Mouse (Mus musculus) testis, postnatal 14 days (tissue): ENCODE measurements around the gene Polr2f.

Source experiments
- DNase-seq: peaks from one replicate; pipeline ENCODE4 v3.0.0; 2021; ENCODE audit warnings: low spot score

The Polr2f gene

DNA sequence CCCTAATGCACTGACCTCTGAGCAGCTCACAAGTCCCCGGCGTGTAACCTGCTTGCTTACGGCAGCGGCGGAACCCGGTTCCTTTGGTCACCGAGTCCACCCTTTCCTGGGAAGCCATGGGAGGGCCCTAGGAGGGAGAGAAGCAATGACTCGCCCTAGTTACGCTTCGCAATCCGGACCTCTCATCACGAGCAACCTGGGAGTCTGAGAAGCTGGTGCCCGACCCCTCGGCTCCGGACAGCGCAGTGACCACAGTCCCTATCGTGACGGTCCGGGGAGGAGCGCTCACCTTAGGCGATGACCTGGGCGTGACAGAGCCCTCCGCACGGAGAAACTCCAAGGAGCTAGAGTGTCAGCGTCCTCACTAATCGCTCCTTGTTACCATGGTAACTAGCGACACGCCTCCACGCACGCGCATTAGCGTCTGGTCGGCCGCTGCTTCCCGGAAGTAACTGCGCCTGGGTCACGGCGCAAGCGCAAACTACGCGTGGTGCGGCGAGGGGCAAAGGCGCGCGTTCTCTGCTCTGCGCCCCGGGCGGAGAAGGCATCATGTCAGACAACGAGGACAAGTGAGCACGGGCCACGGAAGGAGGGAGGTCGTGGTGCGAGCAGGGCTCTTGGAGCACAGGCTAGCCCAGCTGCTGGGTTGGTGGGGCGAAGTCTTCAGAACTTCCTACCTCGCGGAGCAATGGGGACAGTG lies at the start of gene Polr2f, which contains the start of gene 1700088E04Rik:
Polr2f (plus strand) TSS at position 144 of the 700 bp plus-strand sequence.
1700088E04Rik (minus strand) TSS at position 388 of the 700 bp plus-strand sequence.
- peak; percentile 93 for DNase-seq

- no peak for DNase-seq
These were observed 48.5 kb upstream of the Polr2f start for GRCm38 (mm10) chr15:79092284-79092683.

GRCm38 (mm10) chr15:79093083-79093839 lies 47.5 kb upstream of the Polr2f start:
- peak; percentile 44 for DNase-seq

DNA sequence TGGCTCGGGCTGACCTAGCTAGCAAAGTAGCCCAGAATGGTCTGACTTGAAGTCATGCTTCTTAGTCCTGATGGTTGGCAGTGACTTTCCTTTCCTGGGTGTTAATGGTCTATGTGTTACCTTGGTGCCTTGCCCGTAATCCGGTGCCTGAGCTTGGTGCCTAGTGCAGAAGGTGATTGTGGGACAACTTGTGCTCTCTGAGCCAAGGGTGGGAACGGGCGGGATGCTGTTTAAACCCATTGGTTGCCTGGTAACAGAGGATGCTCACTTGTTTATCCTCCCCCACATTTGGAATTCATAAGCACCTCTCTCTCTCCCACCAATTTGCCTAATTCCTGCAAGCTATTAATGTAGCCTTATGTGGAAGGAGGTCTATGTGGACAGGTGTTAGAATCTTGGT lies 45.3 kb upstream of the Polr2f start:
- DNase-seq, result no peak

DNA sequence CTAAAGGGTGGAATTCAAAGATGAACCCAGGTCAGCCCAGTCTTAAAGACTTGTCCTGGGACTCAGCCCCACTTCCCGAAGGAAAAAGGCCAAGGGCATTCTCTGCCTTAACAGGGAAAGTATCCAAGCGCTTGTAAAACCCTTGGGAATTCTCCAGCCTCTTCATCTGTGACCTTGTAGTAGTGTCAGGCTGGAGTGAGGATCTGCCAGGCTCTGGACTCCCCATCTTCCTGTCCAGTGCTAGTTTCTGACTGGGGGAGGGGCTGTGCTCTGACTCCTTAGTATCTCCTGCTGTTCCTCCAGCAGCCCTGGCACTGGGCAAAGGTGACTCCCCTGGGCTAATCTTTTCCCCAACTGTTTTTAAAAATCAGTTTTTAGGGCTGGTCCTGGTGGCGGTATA lies 44.3 kb upstream of the Polr2f start:
- DNase-seq, result peak; percentile 49

DNA sequence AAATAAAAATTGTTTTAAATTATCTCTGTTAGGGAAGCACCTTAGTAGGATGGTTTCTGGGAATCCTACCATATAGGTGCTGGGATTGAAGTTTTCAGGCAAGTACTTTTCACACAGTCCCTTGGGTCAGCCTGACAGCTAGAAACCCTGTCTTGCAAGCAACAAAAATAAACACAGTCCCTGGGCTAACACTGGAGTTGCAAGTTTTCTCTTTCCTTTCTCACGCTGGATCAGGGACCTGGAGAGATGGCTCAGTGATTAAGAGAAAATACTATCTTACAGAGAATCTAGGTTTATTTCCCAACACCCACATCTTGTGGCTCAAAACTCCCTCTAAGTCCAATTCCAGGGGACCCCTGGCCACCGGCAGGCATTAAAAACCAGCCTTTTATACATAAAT lies 43.7 kb upstream of the Polr2f start:
- DNase-seq, result no peak

DNA sequence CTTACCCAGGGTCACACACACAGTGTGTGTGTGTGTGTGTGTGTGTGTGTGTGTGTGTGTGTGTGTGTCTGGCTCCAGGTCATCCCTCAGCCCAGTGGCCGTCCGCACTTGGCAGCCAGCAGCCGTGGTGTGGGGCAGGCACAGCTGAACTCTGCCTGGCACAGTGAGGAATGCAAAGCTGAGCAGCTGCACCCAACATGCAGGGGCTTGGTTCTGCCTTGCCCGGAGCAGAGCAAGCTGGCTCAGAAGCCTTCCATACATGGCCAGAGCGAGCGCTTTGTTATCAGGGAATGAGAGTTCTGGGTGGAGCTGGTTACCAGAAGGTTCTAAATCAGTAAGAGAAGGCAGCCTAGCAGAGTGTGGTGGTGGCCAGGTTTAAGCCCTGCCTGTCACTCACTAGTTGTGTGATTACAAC lies 43.2 kb upstream of the Polr2f start:
- DNase-seq, result peak; percentile 45

GRCm38 (mm10) chr15:79098220-79098619 lies 42.6 kb upstream of the Polr2f start:
- DNase-seq, result no peak

- no peak for DNase-seq
These were observed 41.9 kb upstream of the Polr2f start for GRCm38 (mm10) chr15:79098868-79099267.

DNA sequence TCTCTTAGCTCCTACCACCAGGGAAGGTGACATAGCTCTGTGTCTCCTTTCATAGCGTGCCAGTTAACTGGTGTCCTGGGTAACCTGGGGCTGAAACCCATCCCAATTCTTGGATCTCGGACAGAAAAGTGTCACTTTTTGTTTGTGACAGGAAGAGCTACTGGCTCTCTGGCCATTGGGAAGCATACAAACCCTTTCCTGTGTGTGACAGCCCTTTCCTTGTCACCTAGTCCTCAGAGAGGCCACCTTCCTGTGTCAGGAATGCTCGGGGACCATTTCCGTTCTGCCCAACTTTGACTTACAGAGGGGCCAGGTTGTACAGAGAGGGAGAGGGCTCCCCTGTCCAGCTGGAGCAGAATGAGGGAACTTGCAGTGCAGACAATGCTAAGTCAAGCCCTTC lies 41.4 kb upstream of the Polr2f start:
- DNase-seq, result no peak

DNA sequence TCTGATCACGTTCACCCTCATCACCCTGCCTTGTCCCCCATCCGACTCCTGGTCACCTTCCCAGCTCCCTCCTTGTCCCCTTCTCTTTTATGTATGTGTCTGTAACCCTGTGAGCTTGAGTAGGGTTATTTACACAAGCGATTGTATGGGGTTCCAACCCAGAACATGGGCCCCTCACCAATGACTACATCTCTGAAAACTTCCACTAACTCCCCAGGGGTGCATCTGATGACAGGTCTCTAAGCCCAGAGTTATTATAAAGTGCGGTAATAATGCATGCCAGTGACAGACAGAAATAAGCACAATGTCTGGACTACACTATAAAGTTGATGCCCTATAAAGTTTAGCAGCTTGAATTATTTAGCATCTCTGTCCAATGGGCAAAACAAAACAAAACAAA lies 40.4 kb upstream of the Polr2f start:
- DNase-seq, result no peak

- no peak for DNase-seq
These were observed 39.3 kb upstream of the Polr2f start for GRCm38 (mm10) chr15:79101531-79101930.

- DNase-seq, result no peak
These were observed 37.5 kb upstream of the Polr2f start for GRCm38 (mm10) chr15:79103264-79103663.

GRCm38 (mm10) chr15:79105804-79106203 lies 35.0 kb upstream of the Polr2f start:
- no peak for DNase-seq

DNA sequence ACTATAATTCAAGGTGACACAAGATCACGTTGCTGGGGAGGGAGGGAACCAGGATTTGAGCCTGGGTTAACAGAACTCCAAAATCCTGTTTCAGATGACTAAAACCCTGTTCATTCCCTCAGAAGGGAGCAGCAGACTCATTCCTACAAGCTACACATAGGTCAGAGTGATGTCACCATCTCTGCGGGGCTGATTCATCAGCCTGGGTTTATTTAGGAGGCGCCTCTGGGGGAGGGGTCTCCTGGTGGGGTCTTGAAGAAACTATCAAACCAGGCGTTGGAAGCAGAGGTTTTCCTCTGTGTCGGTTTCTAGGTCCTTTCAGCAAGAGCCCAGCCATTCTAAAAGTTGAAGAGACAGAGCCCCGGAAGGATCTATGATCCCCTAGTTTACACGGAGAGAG lies 32.8 kb upstream of the Polr2f start:
- no peak for DNase-seq

DNA sequence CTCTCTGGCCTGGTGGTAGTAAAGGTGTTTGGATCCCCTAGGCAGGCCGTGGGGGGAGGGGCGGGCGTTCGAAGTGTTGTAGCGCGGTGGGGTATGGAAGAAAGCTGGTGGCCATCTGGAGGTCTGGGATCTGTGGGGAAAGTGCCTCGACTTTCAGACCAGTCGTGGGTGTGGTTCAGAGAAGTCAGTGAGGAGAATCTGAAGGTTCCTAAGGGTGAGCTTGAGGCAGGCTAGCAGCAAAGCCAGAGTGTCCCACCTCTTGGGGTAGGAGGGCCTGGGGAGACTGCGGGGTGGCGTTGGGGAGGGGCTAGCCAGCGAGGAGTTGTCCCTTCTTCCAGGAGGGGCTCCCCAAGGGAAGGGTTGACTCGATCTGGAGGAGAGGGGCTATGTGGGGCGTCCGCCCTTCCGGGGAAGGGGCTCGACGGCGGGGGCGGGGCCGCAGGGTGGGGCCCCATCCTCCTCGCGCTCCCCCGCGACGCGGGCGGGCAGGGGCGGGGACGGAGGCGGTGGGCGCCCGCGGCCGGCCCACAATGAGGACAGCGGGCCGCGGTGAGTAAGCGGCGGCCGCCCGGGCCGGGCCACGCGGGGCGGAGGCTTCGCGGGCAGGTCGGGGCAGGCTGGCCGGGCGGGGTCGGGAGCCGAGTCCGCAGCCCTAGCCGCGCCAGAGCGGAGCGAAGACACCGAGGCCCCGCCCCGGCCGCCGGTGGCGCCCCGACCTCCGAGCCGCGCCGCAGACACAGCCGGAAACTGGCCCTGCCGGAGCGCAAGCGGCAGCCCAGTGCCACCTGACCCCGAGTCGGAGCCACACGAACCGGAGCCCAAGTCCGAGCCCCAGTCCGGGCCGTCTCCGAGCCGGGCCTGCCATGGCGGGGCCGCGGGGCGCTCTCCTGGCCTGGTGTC lies 32.1 kb upstream of the Polr2f start, which contains the start of gene Micall1:
Micall1 (plus strand) TSS at position 478 of the 900 bp plus-strand sequence.
- DNase-seq, result peak; percentile 80

DNA sequence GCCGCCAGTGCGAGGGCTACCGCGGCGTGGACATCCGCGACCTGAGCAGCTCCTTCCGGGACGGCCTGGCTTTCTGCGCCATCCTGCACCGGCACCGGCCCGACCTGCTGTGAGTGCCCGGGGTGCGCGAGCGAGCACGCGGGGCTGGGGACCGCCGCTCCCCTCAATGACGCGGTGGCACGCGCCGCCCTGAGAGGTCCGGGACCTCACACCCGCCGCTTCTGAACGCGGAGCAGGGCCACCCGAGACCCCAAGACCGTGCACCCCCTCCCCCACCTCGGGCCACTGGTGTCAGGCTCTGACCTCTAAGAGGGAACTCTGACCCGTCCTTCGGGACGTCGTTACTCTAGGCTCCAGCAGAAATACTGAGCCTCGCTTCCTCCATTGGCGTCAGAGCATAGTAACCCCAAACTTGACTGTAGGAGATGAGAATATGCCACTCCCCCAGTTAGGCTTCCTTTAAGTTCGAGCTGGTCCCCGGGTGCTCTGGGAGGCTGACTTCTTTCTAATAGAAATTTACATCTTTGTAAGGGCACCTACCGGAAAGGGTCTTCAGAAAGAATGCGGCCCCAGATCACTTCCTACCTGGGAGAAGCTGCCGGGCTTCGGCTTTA lies 31.4 kb upstream of the Polr2f start:
- DNase-seq, result no peak

DNA sequence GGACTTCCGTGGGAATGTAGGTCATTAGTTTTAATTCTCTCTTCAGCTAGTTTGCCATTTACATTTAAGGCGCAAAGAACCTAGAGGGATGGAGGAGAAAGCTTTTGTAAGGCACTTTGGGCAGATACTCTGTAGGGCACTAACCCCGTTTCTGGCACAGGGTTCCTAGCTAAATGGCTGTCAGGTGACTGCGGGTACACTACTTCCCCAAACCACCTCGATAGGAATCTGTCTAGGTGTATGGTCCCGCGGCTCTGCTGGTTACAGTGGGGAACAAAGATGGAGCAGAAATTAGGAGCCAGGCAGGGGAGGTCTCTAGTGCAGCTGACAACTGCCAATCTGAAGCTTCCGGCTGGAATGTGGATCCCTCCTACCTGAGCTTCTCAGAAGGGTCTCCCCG lies 30.8 kb upstream of the Polr2f start:
- DNase-seq, result no peak

DNA sequence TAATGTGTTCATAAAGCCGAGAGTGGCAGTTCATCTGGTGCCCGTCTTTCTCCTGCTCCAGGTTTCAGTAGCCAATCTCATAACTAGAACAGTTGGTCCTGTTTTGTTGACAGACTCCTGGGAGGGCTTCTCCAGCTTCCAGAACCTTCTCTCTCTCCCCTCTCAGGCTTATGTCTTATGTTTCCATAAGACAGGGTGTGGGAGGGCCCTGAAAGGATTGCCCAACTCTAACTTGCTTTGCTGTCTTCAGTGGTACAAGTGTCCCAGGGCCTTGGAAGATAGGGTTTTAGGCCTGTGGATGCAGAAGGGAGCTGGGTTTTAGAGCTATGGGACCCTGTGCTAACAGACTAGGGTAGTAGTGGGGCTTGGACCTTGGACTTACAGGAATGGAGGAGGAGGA lies 30.3 kb upstream of the Polr2f start:
- no peak for DNase-seq

GRCm38 (mm10) chr15:79111774-79112173 lies 29.0 kb upstream of the Polr2f start:
- DNase-seq, result no peak

DNA sequence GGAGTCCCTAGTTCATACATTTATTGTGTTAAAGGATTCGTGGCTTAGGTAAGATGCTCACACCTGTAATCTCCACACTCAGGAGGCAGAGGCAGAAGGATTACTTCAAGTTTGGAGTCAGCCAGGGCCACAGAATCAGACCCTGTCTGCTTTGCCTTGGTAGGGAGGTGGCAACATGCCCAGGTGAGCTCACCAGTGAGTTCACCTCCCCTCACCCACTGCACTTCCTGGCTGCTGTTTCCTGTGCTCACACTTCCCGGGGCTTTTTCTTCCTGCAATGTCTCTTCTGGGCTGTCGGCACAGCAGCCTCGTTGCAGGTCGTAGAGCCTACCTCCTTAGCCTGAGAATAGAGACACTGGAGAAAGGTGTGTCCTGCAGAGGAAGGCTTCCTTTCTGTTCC lies 25.5 kb upstream of the Polr2f start:
- no peak for DNase-seq

- DNase-seq, result no peak
These were observed 21.3 kb upstream of the Polr2f start for GRCm38 (mm10) chr15:79119491-79119890.
